Mouse (Mus musculus) G1E (cell line): ENCODE data around the gene Ms4a4d.
"Not testable (repeated sequence)": the region's sequence is repeated elsewhere in the genome, so short reads cannot be mapped to it uniquely, and the experiment has no call there.

Source experiments
- CTCF ChIP-seq: IDR thresholded peaks from 2 replicates; pipeline ENCODE4 v1.5.1; 2012; ENCODE audit warnings: low read depth, low read length, inconsistent platforms, mixed read lengths
- POLR2AphosphoS5 ChIP-seq: IDR thresholded peaks from 2 replicates; pipeline ENCODE4 v1.6.1; 2012; ENCODE audit warnings: low read depth, low read length, inconsistent platforms; ENCODE audit not compliant: insufficient replicate concordance
- TAL1 ChIP-seq: conservative IDR thresholded peaks from 2 replicates; pipeline ENCODE4 v1.6.1; 2012; ENCODE audit warnings: low read depth, low read length, inconsistent platforms, mixed read lengths

DNA sequence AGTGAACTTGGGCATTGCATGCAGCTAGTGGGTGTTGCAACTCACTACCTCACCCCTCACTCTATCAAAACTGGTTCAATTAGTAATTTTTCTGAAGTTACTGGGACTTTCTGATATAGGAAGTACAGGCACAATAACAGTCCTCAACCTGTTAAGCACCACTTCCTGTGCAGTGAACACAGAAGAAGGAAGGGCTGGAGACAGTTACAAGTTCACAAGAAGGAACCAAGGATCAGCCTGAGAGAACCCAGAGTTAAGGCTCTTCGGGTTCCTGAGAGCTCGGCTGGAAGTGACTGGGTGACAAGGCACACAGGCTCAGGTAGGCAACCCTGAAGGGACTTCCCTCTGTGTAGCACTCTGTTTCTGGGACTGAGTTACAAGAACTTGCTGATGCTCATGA, 18.2 kb upstream of the Ms4a4d start:
- TF ChIP-seq CTCF, TAL1, POLR2AphosphoS5: not testable (repeated sequence)
